Mouse (Mus musculus): ENCODE measurements around the gene Otub1.

GRCm38 (mm10) chr19:7168423-7168822, 37.7 kb downstream of the Otub1 start:
- TF ChIP-seq CTCF (IDR thresholded peaks at IDR 0.05; ENCODE audit: extremely low read depth, insufficient read depth, insufficient read length, insufficient replicate concordance) (no peak), POLR2A (IDR thresholded peaks at IDR 0.05; ENCODE audit: low read depth, low read length) (no peak)

Measured in spleen, adult 2 months (tissue).